Mouse (Mus musculus) midbrain, postnatal 0 days (tissue): ENCODE results near the gene C1galt1c1. TPM values are rescaled to one million over a fixed set of nuclear protein-coding genes. Genes with fewer than 3 reads are reported as not detected.

Experiments
- ATAC-seq: fragments of 200-750 bp; cut with Nextera tagmentation; 2 replicates; pipeline ENCODE4 v1.8.0; 2017; ENCODE audit warnings: moderate number of reproducible peaks, mild to moderate bottlenecking, moderate TSS enrichment, moderate library complexity; ENCODE audit not compliant: low FRiP score
- DNase-seq: peaks from one replicate; pipeline ENCODE4 v3.0.0-alpha.2; 2015; ENCODE audit warnings: low spot score
- H3K27ac ChIP-seq: fragments of 300-500 bp; sonication (generic); 2 replicates; pipeline ENCODE4 v1.5.1; 2014; ENCODE audit warnings: low read depth, mild to moderate bottlenecking, low read length, mixed read lengths
- H3K27me3 ChIP-seq: fragments of 300-500 bp; sonication (generic); 2 replicates; pipeline ENCODE4 v1.6.1; 2014; ENCODE audit warnings: low read length, control low read depth, mixed read lengths; ENCODE audit not compliant: insufficient read depth
- H3K36me3 ChIP-seq: fragments of 300-500 bp; sonication (generic); 2 replicates; pipeline ENCODE4 v1.6.1; 2014; ENCODE audit warnings: low read length, control low read depth, mixed read lengths; ENCODE audit not compliant: insufficient read depth
- H3K4me1 ChIP-seq: fragments of 300-500 bp; sonication (generic); 2 replicates; pipeline ENCODE4 v1.6.1; 2014; ENCODE audit warnings: mild to moderate bottlenecking, control low read depth, antibody characterized with exemption, low read length, mixed read lengths; ENCODE audit not compliant: insufficient read depth
- H3K4me2 ChIP-seq: fragments of 300-500 bp; sonication (generic); 2 replicates; pipeline ENCODE4 v1.6.1; 2014; ENCODE audit warnings: low read depth, mild to moderate bottlenecking, low read length, mixed read lengths; ENCODE audit not compliant: poor library complexity, severe bottlenecking
- H3K4me3 ChIP-seq: fragments of 300-500 bp; sonication (generic); 2 replicates; pipeline ENCODE4 v1.5.1; 2014; ENCODE audit warnings: low read depth, mild to moderate bottlenecking, low read length, moderate library complexity
- H3K9ac ChIP-seq: fragments of 300-500 bp; sonication (generic); replicated peaks from 2 replicates; pipeline ENCODE4 v1.6.1; 2014; ENCODE audit warnings: mild to moderate bottlenecking, low read length, moderate library complexity, mixed read lengths; ENCODE audit not compliant: poor library complexity, severe bottlenecking
- H3K9me3 ChIP-seq: fragments of 300-500 bp; sonication (generic); 2 replicates; pipeline ENCODE4 v1.6.1; 2016; ENCODE audit warnings: low read length, control low read depth
- CTCF ChIP-seq: IDR thresholded peaks from 2 replicates; pipeline ENCODE4 v1.5.1; 2016; ENCODE audit warnings: antibody characterized with exemption, mild to moderate bottlenecking
- WGBS: fragments of 180-500 bp; shearing (Covaris S2); extraction: QIAGEN DNeasy Blood & Tissue Kit; methylation state at CpG from one replicate; pipeline ENCODE4 v1.1.7; 2014; 5-methylcytosine and 5-hydroxymethylcytosine counted together
- polyA plus RNA-seq: library from polyadenylated mRNA; unstranded; fragments of >200 nt; fragmentation: Nextera tagmentation; extraction: Ambion mirVana; gene quantifications from 2 replicates; pipeline ENCODE4 v1.2.1, GENCODE M21; 2015
- total RNA-seq: library from RNA; depleted of rRNA; stranded (reverse); fragments of >200 nt; gene quantifications from 2 replicates; pipeline ENCODE4 v1.2.3, GENCODE M21; 2014

Gene C1galt1c1
- total and polyA plus RNA-seq, 2 experiments from 2014 or later = 12.9 to 21.7 TPM

DNA sequence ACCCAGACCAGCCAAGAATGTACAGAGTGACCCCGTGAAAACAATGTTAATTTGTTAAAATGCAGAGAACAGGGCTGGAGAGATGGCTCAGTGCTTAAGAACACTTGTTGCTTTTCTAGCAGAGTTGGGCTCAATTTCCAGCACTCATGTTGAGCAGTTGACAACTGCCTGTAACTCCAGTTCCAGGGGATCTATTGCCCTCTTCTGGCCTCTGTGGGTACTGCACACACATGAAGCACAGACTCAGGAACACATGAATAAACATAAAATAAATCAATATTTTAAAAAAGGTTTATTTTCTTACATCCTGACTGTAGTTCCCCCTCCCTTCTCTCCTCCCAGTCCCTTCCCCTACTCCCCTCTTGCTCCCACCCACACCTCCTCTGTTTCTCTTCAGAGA, 18.3 kb upstream of the C1galt1c1 start:
- 0 out of 2 replicates have a peak, but pooled peaks have one; percentile 16 for TF ChIP-seq CTCF
- Histone ChIP-seq H3K4me2 (no peak overlapping the region), H3K27ac (no peak overlapping the region), H3K27me3 (no peaks in the 10 kb centered on the region), H3K4me3 (no peak overlapping the region), H3K9ac (no peak overlapping the region), H3K9me3 (no peaks in the 10 kb centered on the region), H3K36me3 (no peaks in the 10 kb centered on the region), H3K4me1 (no peaks in the 10 kb centered on the region)
- ATAC-seq (no peak), DNase-seq (no peak)
- WGBS = 61% methylated on average over 1 of the region's 1 CpGs

DNA sequence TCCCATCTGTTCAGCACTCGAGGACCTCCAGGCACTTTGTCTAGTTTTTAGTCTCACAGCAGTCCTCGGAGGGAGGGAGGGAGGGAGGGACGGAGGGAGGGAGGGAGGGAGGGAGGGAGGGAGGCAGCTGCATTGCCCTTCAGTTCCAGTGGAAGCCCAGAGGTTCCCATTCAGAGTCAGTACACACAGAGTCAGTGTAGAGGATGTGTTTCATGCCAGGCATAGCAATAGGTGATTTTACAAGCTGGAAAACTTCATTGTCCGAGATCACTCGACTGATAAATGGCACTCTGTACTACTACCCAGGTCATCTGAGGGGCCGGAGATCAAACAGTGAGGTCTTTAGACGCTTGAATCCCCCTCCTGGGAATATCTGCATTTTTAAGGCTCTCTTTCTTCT, 16.3 kb upstream of the C1galt1c1 start:
- Histone ChIP-seq H3K9me3 (no peaks in the 10 kb centered on the region), H3K36me3 (no peaks in the 10 kb centered on the region), H3K27ac (no peak overlapping the region), H3K4me1 (no peaks in the 10 kb centered on the region), H3K27me3 (no peaks in the 10 kb centered on the region), H3K9ac (no peak overlapping the region), H3K4me3 (no peak overlapping the region), H3K4me2 (no peak overlapping the region)
- TF ChIP-seq CTCF = no peak
- DNase-seq (no peak), ATAC-seq (no peak)
- WGBS = 44% methylated on average over 5 of the region's 7 CpGs

DNA sequence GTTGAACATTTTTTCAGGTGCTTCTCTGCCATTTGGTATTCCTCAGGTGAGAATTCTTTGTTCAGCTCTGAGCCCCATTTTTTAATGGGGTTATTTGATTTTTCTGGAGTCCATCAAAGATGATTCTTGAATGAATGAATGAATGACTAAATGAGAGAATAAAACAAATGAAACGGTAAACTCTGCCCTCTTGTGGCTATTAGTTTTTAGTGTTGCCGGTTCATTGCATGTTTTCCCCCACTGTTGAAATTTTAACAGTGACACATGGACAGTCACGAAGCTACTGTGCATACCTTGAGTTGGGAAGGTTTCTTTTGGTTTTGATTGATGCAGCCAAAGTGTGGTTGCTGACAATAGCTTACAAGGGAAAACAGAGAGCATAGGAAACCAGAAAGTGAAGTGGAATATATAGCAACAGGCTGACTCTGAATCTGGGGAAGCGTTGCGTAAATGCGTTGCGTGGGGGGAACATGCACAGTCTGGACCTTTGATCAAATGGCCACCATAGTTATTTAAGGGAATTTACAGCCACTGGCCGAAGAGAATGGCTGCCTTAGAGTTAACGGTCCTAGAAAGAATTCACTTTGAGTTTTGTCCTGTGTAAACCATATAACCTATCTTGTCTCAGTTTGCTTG, 15.6 kb upstream of the C1galt1c1 start:
- ATAC-seq (no peak), DNase-seq (no peak)
- Histone ChIP-seq H3K9me3 (no peaks in the 10 kb centered on the region), H3K36me3 (no peaks in the 10 kb centered on the region), H3K4me1 (no peaks in the 10 kb centered on the region), H3K27ac (no peak overlapping the region), H3K4me2 (no peak overlapping the region), H3K4me3 (no peak overlapping the region), H3K27me3 (no peaks in the 10 kb centered on the region), H3K9ac (no peak overlapping the region)
- peak; percentile 12; the same call in 1 of the 2 replicates for TF ChIP-seq CTCF
- 67% methylated on average over 9 of the region's 9 CpGs for WGBS

DNA sequence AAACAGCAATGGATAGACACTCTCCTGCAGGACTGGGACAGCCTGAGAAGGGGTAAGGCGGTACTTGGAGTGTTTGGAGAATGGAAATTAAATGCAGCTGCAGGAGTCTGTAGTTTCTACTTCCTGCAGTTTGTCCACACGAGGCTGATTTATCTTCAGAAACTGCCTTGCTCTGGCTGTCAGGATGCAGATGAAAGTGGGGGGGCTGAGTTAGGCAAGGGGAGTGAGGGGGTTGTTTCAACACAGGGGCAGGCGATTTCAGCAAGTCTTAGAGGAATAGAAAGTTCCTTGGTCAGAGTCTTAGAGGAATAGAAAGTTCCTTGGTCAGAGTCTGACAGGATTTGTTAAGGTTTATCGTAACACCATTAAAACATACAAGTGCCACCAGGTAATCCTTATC, 7.3 kb upstream of the C1galt1c1 start:
- Histone ChIP-seq H3K27ac (no peak overlapping the region), H3K27me3 (no peaks in the 10 kb centered on the region), H3K9ac (no peak overlapping the region), H3K4me2 (no peak overlapping the region), H3K9me3 (no peaks in the 10 kb centered on the region), H3K4me3 (no peak overlapping the region), H3K4me1 (no peaks in the 10 kb centered on the region), H3K36me3 (no peaks in the 10 kb centered on the region)
- ATAC-seq = no peak
- no peak for TF ChIP-seq CTCF
- no peak for DNase-seq
- 66% methylated on average over 4 of the region's 4 CpGs for WGBS

DNA sequence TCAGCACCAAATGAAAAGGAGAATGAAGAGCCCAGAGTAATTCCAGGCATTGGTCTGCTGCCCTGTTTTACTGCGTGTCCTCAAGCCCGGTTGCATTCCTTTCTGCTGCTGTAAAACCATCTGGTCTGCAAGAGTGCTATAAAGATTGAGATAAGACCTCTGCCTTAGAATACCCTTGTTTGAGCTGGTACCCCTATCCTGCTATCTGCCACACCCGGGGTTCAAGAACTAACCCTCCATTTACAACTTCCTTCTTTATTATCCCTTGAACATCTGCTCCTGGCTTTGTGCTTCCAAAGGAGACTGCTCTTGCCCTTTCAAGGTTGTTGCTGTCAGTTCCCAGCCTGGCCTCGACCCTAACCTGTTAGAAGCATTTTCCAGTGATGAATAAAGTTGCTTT, 6.5 kb upstream of the C1galt1c1 start:
- Histone ChIP-seq H3K9me3 (no peaks in the 10 kb centered on the region), H3K4me1 (no peaks in the 10 kb centered on the region), H3K27ac (no peak overlapping the region), H3K4me3 (no peak overlapping the region), H3K9ac (no peak overlapping the region), H3K27me3 (no peaks in the 10 kb centered on the region), H3K36me3 (no peaks in the 10 kb centered on the region), H3K4me2 (no peak overlapping the region)
- no peak for DNase-seq
- ATAC-seq = no peak
- 75% methylated on average over 4 of the region's 4 CpGs for WGBS
- TF ChIP-seq CTCF = no peak

DNA sequence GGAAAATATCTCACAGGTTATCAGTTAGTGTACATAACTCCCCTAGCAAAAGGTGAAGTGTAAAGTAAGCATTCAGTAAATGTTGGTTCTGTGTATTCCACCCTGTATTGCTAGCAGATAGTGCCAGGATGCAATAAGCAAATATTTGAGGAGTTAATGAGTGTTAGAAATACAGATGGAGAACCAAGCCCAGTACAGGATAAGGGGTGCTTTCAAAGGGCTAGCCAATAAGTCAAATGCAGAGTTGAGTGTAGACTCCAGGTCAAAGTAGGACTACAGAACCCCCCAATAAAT, 698 bp upstream of the C1galt1c1 start:
- Histone ChIP-seq H3K9ac (0 out of 2 replicates have a peak overlapping the region, but pooled peaks have one; percentile 33), H3K9me3 (no peaks in the 10 kb centered on the region), H3K36me3 (no peaks in the 10 kb centered on the region), H3K27ac (peak overlapping the region; percentile 26; the same call in 1 of the 2 replicates), H3K4me2 (peak overlapping the region; percentile 41), H3K4me3 (peak overlapping the region; percentile 27), H3K27me3 (no peaks in the 10 kb centered on the region), H3K4me1 (0 out of 2 replicates have a peak, but pooled peaks cover 3% of the 10 kb centered on the region)
- peak; percentile 2; the same call in 1 of the 2 replicates for ATAC-seq
- no peak for TF ChIP-seq CTCF
- DNase-seq = no peak
